Mouse (Mus musculus): ENCODE measurements around the gene Ldhc.

DNA sequence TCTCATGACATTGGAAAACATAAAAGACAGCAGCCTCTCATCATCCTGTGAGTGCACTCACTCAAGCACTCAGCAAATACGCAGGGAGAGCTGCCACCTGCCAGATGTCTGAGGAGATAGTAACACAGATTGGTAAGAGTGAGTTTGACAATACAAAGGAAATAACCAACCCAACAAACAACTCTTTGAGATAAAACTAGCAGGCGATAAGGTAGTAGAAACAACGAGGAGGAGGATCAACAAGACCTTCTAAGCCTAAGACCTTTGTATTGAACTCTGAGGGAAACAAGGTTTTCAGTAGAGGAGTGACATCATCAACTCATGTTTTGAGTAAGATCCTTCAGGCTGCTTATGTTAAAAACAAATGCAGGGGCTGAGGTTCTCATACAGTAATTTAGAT lies 38.3 kb downstream of the Ldhc start:
- TF ChIP-seq CTCF (IDR thresholded peaks at IDR 0.05; ENCODE audit: low read depth) (no peak), EP300 (optimal IDR thresholded peaks at IDR 0.05) (no peak)

Measured in stomach, postnatal 0 days (tissue).